ENCODE assay signal across 18 mouse cellular contexts in genomic region chr11:21109279-21109678, GRCm38 (mm10).
"Had no signal": no experiment of that assay in that cellular context is flagged by ENCODE, and none has a peak within 500 bp of the region (broad histone marks: within the 10 kb centered on the region; RNA-seq: fewer than 3 reads in every experiment).

No protein-coding gene starts in this region.

- H3K9ac ChIP-seq: limb, embryonic 13.5 days; liver, embryonic 14.5 days; liver, postnatal 0 days; lung, embryonic 14.5 days had no signal

- ATAC-seq: liver, postnatal 0 days had no signal

- H3K27ac ChIP-seq: kidney, postnatal 0 days; layer of hippocampus, adult 2 months; limb, embryonic 10.5 days; limb, embryonic 13.5 days; liver, embryonic 14.5 days; stomach, postnatal 0 days had no signal

- DNase-seq: kidney, adult 11 months; kidney, adult 8-10 months; kidney, postnatal 25 days; layer of hippocampus, adult 9-11 months; liver; liver, postnatal 0 days; lung, embryonic 14.5 days; lung, postnatal 10 days; lung, postnatal 4 days; midbrain, embryonic 14.5 days; thymus, postnatal 25 days had no signal

- H3K4me1 ChIP-seq: limb, embryonic 10.5 days; limb, embryonic 13.5 days had no signal

- H3K4me3 ChIP-seq: layer of hippocampus, adult 2 months; limb, embryonic 10.5 days; limb, embryonic 13.5 days had no signal

- H3K4me2 ChIP-seq: limb, embryonic 13.5 days; lung, embryonic 14.5 days; midbrain, embryonic 11.5 days had no signal

- H3K27me3 ChIP-seq: limb, embryonic 13.5 days had no signal

- H3K9me3 ChIP-seq: limb, embryonic 10.5 days; limb, embryonic 13.5 days had no signal
